Mouse (Mus musculus) cerebellum, postnatal 36 days (tissue): ENCODE measurements around the gene Sox10.

Source experiments
- DNase-seq, 2 experiments: peaks; one replicate each; pipeline ENCODE4 v3.0.0; 2021 to 2022; ENCODE audit warnings: mixed read lengths in 2 of 2

Sox10 gene

DNA sequence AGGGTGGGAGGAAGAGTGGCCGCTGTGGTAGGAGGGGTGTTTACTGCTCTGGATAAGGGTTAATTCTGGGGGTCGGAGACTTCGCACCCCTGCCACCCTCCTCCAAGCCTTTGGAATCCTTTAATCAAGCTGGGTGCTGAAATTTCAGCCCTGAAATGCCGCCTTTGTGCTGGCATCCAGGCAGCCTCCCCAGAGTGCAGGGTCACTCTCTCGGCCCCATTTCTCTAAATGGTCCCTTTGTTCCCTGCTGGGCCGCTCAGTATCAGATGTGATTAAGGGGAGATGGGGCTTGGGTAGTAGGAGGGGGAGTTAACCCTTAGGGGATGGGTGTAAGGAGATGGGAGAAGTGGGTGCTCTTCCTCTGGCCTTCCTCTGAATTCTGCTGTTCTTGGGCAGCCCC, 12.3 kb downstream of the Sox10 start:
- no peak for DNase-seq

DNA sequence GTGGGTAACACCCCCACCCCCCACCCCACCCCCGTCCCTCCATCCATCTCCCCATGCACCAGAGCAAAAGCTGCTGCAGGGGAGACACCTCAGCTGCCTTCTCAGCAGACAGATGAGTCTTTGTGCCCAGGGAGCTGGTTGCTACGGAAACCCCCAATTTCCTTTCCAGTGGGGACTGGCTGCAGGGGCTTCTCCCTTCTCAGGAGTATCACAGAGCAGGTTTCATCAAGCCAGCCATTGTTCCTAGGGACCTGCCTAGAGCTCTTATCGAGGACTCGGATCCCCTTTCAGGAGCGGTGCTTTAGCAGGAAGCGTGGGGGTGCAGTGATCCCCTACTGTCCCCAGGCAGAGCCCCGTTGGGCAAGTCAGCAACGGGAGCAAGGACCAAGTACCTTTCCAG, 13.2 kb downstream of the Sox10 start:
- no peak for DNase-seq

GRCm38 (mm10) chr15:79148533-79148932, 16.5 kb downstream of the Sox10 start:
- peak; percentile 86 for DNase-seq

- no peak for DNase-seq
Measured at GRCm38 (mm10) chr15:79145522-79145921, 19.5 kb downstream of the Sox10 start.

DNA sequence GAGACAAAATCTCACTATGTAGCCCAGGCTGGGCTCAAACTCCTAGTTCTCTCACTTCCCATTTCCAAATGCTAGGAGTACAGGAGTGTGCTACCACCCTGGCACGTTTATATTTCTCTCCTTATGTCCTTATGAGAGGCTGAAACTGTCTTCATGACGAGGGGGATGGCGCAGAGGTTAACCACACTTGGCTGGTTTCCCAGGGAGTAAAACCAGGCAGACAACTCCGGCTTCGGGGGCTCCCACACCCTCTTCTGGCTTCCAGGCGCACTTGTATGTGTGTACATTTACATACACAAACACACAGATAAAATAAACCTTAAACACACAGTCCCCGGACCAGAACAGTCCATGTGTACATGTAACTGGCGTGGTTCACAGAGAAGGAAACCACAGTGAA, 21.0 kb downstream of the Sox10 start:
- no peak for DNase-seq

GRCm38 (mm10) chr15:79143316-79143715, 21.7 kb downstream of the Sox10 start:
- DNase-seq, result no peak

DNA sequence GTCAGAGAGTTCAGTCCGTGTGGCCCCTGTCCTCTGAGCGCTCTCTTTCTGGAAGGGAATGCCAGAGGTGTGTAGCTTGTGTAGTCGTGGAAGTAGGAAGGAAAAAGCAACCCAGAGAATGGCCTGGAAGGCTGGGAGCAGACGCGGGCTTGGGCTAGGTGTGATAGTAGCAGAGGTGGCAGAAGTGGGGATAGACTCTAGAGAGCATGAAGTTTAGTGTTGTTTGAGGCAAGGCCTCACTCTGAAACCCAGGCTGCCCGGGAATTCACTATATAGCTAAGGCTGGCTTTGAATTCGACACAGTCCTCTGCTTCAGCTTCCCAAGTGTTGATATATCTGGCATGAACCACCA, 23.5 kb downstream of the Sox10 start:
- no peak for DNase-seq

GRCm38 (mm10) chr15:79140866-79141565, 24.0 kb downstream of the Sox10 start, which contains the start of the genes Polr2f and 1700088E04Rik:
Gene Polr2f (plus strand): TSS chr15:79141009.
Gene 1700088E04Rik (minus strand): TSS chr15:79141253.
- peak; percentile 93 to 94 for DNase-seq

DNA sequence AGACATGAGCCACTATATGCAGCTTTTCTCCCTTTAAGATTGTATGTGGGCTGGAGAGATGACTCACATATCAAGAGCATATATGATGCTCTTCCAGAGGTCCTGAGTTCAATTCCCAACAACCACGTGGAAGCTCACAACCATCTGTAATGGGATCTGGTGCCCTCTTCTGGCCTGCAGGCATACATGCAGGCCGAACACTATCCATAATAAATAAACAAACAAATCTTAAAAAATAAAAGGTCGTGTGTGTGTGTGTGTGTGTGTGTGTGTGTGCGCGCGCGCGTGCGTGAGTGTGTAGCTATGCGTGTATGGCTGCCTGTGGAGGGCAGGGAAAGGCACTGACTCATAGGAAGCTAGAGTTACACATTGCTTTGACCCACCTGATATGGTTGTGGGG, 25.4 kb downstream of the Sox10 start:
- DNase-seq, result no peak

GRCm38 (mm10) chr15:79135783-79136575, 29.1 kb downstream of the Sox10 start:
- no peak for DNase-seq

- DNase-seq, result no peak
Measured at GRCm38 (mm10) chr15:79135332-79135731, 29.7 kb downstream of the Sox10 start.

- DNase-seq, result no peak
Measured at GRCm38 (mm10) chr15:79134496-79135270, 30.4 kb downstream of the Sox10 start.

GRCm38 (mm10) chr15:79133191-79133661, 31.8 kb downstream of the Sox10 start:
- no peak for DNase-seq

DNA sequence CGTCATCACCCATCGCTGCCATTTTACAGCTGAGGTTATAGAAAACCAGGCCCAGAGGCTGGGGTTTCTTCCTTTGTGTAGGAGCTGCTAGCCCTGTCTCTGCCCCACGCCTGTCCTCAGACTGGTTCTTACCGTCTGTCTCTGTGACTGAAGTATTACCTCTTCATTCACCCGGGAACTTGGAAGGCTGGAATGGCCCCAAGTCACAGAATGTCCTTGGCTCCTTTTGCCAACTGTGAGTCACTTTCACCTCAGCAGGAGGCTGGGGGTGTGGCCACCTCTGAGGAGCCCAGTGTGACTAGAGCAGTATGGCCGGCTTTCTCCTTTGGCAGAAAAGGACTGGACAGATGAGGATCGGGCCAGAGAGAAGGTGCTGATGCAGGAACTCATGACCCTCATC, 33.6 kb downstream of the Sox10 start:
- DNase-seq, result peak; percentile 86 to 97

- DNase-seq, result peak in 1 of 2 experiments; percentile 35
Measured at GRCm38 (mm10) chr15:79130782-79131181, 34.3 kb downstream of the Sox10 start.

GRCm38 (mm10) chr15:79129311-79129710, 35.7 kb downstream of the Sox10 start:
- no peak for DNase-seq

GRCm38 (mm10) chr15:79128208-79128607, 36.8 kb downstream of the Sox10 start:
- no peak for DNase-seq

- DNase-seq, result no peak
Measured at GRCm38 (mm10) chr15:79127101-79127500, 37.9 kb downstream of the Sox10 start.

- DNase-seq, result peak; percentile 56 to 67
Measured at GRCm38 (mm10) chr15:79126217-79126932, 38.7 kb downstream of the Sox10 start.

GRCm38 (mm10) chr15:79124331-79124875, 40.6 kb downstream of the Sox10 start:
- no peak for DNase-seq

DNA sequence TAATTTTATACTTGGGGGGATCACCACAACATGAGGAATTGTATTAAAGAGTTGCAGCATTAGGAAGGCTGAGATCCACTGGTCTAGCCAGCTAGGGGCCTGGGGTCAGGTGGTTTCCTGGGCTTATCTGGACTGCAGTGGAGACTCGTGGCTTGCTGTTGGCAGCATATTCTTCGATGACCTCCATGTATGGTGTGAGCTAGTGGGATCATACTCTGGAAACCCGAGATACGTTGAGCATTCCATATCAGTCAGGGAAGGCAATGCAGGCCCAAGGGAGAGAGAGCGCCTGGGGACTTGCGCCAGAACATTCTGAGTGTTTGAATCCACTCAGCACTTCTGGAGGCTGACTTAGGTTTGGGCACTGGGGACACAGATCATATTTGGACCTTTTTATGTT, 41.3 kb downstream of the Sox10 start:
- DNase-seq, result no peak

- no peak for DNase-seq
Measured at GRCm38 (mm10) chr15:79122546-79122945, 42.5 kb downstream of the Sox10 start.
